Mouse (Mus musculus) liver, embryonic 14.5 days (tissue): Measurements from ENCODE around the gene Ppm1f.

Experiments
- CTCF ChIP-seq: IDR thresholded peaks from 2 replicates; pipeline ENCODE4 v1.5.1; 2016; ENCODE audit warnings: antibody characterized with exemption, low read depth, control low read depth
- EP300 ChIP-seq: IDR thresholded peaks from 2 replicates; pipeline ENCODE4 v1.6.1; 2016; ENCODE audit warnings: antibody characterized with exemption, low read depth

- TF ChIP-seq CTCF (no peak), EP300 (no peak)
These were observed 26.0 kb upstream of the Ppm1f start for GRCm38 (mm10) chr16:16870241-16870616.
